Mouse (Mus musculus) erythroblast, embryonic 14.5 days (primary cell): ENCODE results near the gene Cyp4x1. TPM values are rescaled to one million over a fixed set of nuclear protein-coding genes. Genes with fewer than 3 reads are reported as not detected.
A peak's percentile ranks its signal among the peaks of the same experiment; 100 is the strongest.

Experiments
- H3K27me3 ChIP-seq: 2 replicates; pipeline ENCODE4 v1.6.1; 2012; ENCODE audit warnings: inconsistent platforms; ENCODE audit not compliant: control insufficient read depth
- H3K36me3 ChIP-seq: 2 replicates; pipeline ENCODE4 v1.6.1; 2012; ENCODE audit warnings: mild to moderate bottlenecking, inconsistent platforms; ENCODE audit not compliant: control insufficient read depth
- H3K4me1 ChIP-seq: 2 replicates; pipeline ENCODE4 v1.6.1; 2012; ENCODE audit warnings: inconsistent platforms; ENCODE audit not compliant: control insufficient read depth
- H3K4me3 ChIP-seq: replicated peaks from 2 replicates; pipeline ENCODE3; 2012; ENCODE audit warnings: moderate library complexity, mild to moderate bottlenecking, inconsistent platforms
- H3K9me3 ChIP-seq: 2 replicates; pipeline ENCODE4 v1.6.1; 2012; ENCODE audit warnings: low read length, inconsistent platforms, mixed read lengths; ENCODE audit not compliant: control insufficient read depth
- GATA1 ChIP-seq: IDR thresholded peaks from 2 replicates; pipeline ENCODE4 v1.6.1; 2012; ENCODE audit warnings: low read length, inconsistent platforms, mixed read lengths
- TAL1 ChIP-seq: IDR thresholded peaks from 3 replicates; pipeline ENCODE4 v1.6.1; 2012; ENCODE audit warnings: low read length, inconsistent platforms, mixed read lengths
- polyA plus RNA-seq: library from polyadenylated mRNA; stranded (reverse); fragments of >175 nt; gene quantifications from 2 replicates; pipeline ENCODE4 v1.2.3, GENCODE M21; 2012

Cyp4x1 gene
- polyA plus RNA-seq, 1 experiment, result not detected

GRCm38 (mm10) chr4:115079821-115080349, 54.2 kb downstream of the Cyp4x1 start:
- H3K4me1 ChIP-seq, result peaks cover 57% of the 10 kb centered on the region
- no peaks in the 10 kb centered on the region for H3K9me3 ChIP-seq
- TF ChIP-seq TAL1 (no peak), GATA1 (no peak)
- H3K27me3 ChIP-seq, result no peaks in the 10 kb centered on the region
- no peak overlapping the region for H3K4me3 ChIP-seq
- no peaks in the 10 kb centered on the region for H3K36me3 ChIP-seq

GRCm38 (mm10) chr4:115078892-115079820, 54.9 kb downstream of the Cyp4x1 start:
- Histone ChIP-seq H3K27me3 (no peaks in the 10 kb centered on the region), H3K4me1 (peaks cover 56% of the 10 kb centered on the region), H3K36me3 (0 out of 2 replicates have a peak, but pooled peaks cover under 1% of the 10 kb centered on the region), H3K4me3 (no peak overlapping the region), H3K9me3 (no peaks in the 10 kb centered on the region)
- TF ChIP-seq TAL1 (no peak), GATA1 (no peak)

- H3K4me1 ChIP-seq, result peaks cover 50% of the 10 kb centered on the region
- no peak overlapping the region for H3K4me3 ChIP-seq
- peaks cover 34% of the 10 kb centered on the region for H3K36me3 ChIP-seq
- TF ChIP-seq TAL1 (no peak), GATA1 (no peak)
- H3K27me3 ChIP-seq, result no peaks in the 10 kb centered on the region
- no peaks in the 10 kb centered on the region for H3K9me3 ChIP-seq
Measured at GRCm38 (mm10) chr4:115075204-115075915, 58.7 kb downstream of the Cyp4x1 start.

- Histone ChIP-seq H3K4me1 (peaks cover 52% of the 10 kb centered on the region), H3K27me3 (no peaks in the 10 kb centered on the region), H3K9me3 (no peaks in the 10 kb centered on the region), H3K4me3 (no peak overlapping the region), H3K36me3 (peaks cover 40% of the 10 kb centered on the region)
- TF ChIP-seq TAL1 (no peak), GATA1 (no peak)
Measured at GRCm38 (mm10) chr4:115074789-115075188, 59.3 kb downstream of the Cyp4x1 start.

GRCm38 (mm10) chr4:115071668-115072067, 62.4 kb downstream of the Cyp4x1 start:
- Histone ChIP-seq H3K36me3 (peaks cover 71% of the 10 kb centered on the region), H3K9me3 (no peaks in the 10 kb centered on the region), H3K4me1 (peaks cover 67% of the 10 kb centered on the region), H3K4me3 (no peak overlapping the region), H3K27me3 (no peaks in the 10 kb centered on the region; the same call in 1 of the 2 replicates)
- no peak for TF ChIP-seq TAL1
- TF ChIP-seq GATA1, result no peak

- H3K4me1 ChIP-seq, result peaks cover 64% of the 10 kb centered on the region
- H3K9me3 ChIP-seq, result no peaks in the 10 kb centered on the region
- H3K36me3 ChIP-seq, result peaks cover 99% of the 10 kb centered on the region
- peak overlapping the region; percentile 99 for H3K4me3 ChIP-seq
- TF ChIP-seq GATA1 (no peak), TAL1 (no peak)
- peaks cover 42% of the 10 kb centered on the region for H3K27me3 ChIP-seq
Measured at GRCm38 (mm10) chr4:115063518-115064239, 70.4 kb downstream of the Cyp4x1 start.

GRCm38 (mm10) chr4:115062875-115063517, 71.1 kb downstream of the Cyp4x1 start:
- peaks cover 99% of the 10 kb centered on the region for H3K36me3 ChIP-seq

GRCm38 (mm10) chr4:115062540-115062874, 71.6 kb downstream of the Cyp4x1 start:
- Histone ChIP-seq H3K9me3 (no peaks in the 10 kb centered on the region), H3K4me1 (peaks cover 53% of the 10 kb centered on the region), H3K27me3 (peaks cover 46% of the 10 kb centered on the region), H3K4me3 (peak overlapping the region; percentile 99), H3K36me3 (peaks cover 99% of the 10 kb centered on the region)
- TF ChIP-seq TAL1, result no peak
- no peak for TF ChIP-seq GATA1

More at GRCm38 (mm10) chr4:115062875-115063517, 71.1 kb downstream of the Cyp4x1 start:
- TF ChIP-seq TAL1, result no peak
- no peak for TF ChIP-seq GATA1
- H3K4me3 ChIP-seq, result peak overlapping the region; percentile 99
- H3K9me3 ChIP-seq, result no peaks in the 10 kb centered on the region
- peaks cover 42% of the 10 kb centered on the region for H3K27me3 ChIP-seq
- H3K4me1 ChIP-seq, result peaks cover 57% of the 10 kb centered on the region
